Mouse (Mus musculus): ENCODE data around the gene Mmachc. TPM values are rescaled to one million over a fixed set of nuclear protein-coding genes. Genes with fewer than 3 reads are reported as not detected.
"Not testable (repeated sequence)": the region's sequence is repeated elsewhere in the genome, so short reads cannot be mapped to it uniquely, and the experiment has no call there.

Gene Mmachc
- total RNA-seq, 2 experiments from 2014 or later = 16.4 to 20.8 TPM

- no peak for DNase-seq (ENCODE audit: low spot score in 2 of 2)
- TF ChIP-seq CTCF (conservative IDR thresholded peaks at IDR 0.05) = no peak
- Histone ChIP-seq H3K27ac (peak overlapping the region; percentile 92), H3K4me3 (no peak overlapping the region)
These were observed 23.5 kb downstream of the Mmachc start for GRCm38 (mm10) chr4:116684665-116685064.

GRCm38 (mm10) chr4:116683957-116684356, 24.2 kb downstream of the Mmachc start:
- no peak for DNase-seq (ENCODE audit: low spot score in 2 of 2)

GRCm38 (mm10) chr4:116680521-116680920, 27.7 kb downstream of the Mmachc start:
- DNase-seq (ENCODE audit: low spot score in 2 of 2); H3K4me3 ChIP-seq: not testable (repeated sequence)

More at GRCm38 (mm10) chr4:116683957-116684356, 24.2 kb downstream of the Mmachc start:
- no peak for TF ChIP-seq CTCF (conservative IDR thresholded peaks at IDR 0.05)
- Histone ChIP-seq H3K4me3 (no peak overlapping the region), H3K27ac (no peak overlapping the region)

GRCm38 (mm10) chr4:116679141-116679540, 29.1 kb downstream of the Mmachc start:
- no peak for TF ChIP-seq CTCF (conservative IDR thresholded peaks at IDR 0.05)
- no peak for DNase-seq (ENCODE audit: low spot score in 2 of 2)
- Histone ChIP-seq H3K27ac (no peak overlapping the region), H3K4me3 (no peak overlapping the region)

More at GRCm38 (mm10) chr4:116680521-116680920, 27.7 kb downstream of the Mmachc start:
- H3K27ac ChIP-seq = not testable (repeated sequence)

- TF ChIP-seq CTCF (conservative IDR thresholded peaks at IDR 0.05) = no peak
- DNase-seq (ENCODE audit: low spot score in 2 of 2) = no peak
- H3K4me3 ChIP-seq = no peak overlapping the region
- no peak overlapping the region for H3K27ac ChIP-seq
These were observed 30.4 kb downstream of the Mmachc start for GRCm38 (mm10) chr4:116677808-116678207.

GRCm38 (mm10) chr4:116676027-116676426, 32.2 kb downstream of the Mmachc start:
- Histone ChIP-seq H3K4me3 (no peak overlapping the region), H3K27ac (no peak overlapping the region)
- no peak for DNase-seq (ENCODE audit: low spot score in 2 of 2)
- no peak for TF ChIP-seq CTCF (conservative IDR thresholded peaks at IDR 0.05)

GRCm38 (mm10) chr4:116674761-116675160, 33.4 kb downstream of the Mmachc start:
- DNase-seq (ENCODE audit: low spot score in 2 of 2) = not testable (repeated sequence)

GRCm38 (mm10) chr4:116672785-116673184, 35.4 kb downstream of the Mmachc start:
- TF ChIP-seq CTCF (conservative IDR thresholded peaks at IDR 0.05) = no peak
- no peak overlapping the region for H3K27ac ChIP-seq
- no peak overlapping the region for H3K4me3 ChIP-seq
- DNase-seq (ENCODE audit: low spot score in 2 of 2) = no peak

More at GRCm38 (mm10) chr4:116674761-116675160, 33.4 kb downstream of the Mmachc start:
- H3K4me3 ChIP-seq, H3K27ac ChIP-seq: not testable (repeated sequence)

- Histone ChIP-seq H3K27ac (no peak overlapping the region), H3K4me3 (no peak overlapping the region)
- TF ChIP-seq CTCF (conservative IDR thresholded peaks at IDR 0.05) = peak; percentile 65
- DNase-seq (ENCODE audit: low spot score in 2 of 2) = no peak
These were observed 38.9 kb downstream of the Mmachc start for GRCm38 (mm10) chr4:116669291-116669690.

- TF ChIP-seq CTCF (conservative IDR thresholded peaks at IDR 0.05) = no peak
- Histone ChIP-seq H3K4me3 (no peak overlapping the region), H3K27ac (no peak overlapping the region)
- DNase-seq (ENCODE audit: low spot score in 2 of 2) = no peak
These were observed 40.1 kb downstream of the Mmachc start for GRCm38 (mm10) chr4:116668145-116668544.

- no peak overlapping the region for H3K4me3 ChIP-seq
- TF ChIP-seq CTCF (conservative IDR thresholded peaks at IDR 0.05) = no peak
- H3K27ac ChIP-seq = no peak overlapping the region
- DNase-seq (ENCODE audit: low spot score in 2 of 2) = no peak
These were observed 41.6 kb downstream of the Mmachc start for GRCm38 (mm10) chr4:116666625-116667024.

- H3K4me3 ChIP-seq = no peak overlapping the region
- H3K27ac ChIP-seq = no peak overlapping the region
- no peak for DNase-seq (ENCODE audit: low spot score in 2 of 2)
- 0 out of 2 replicates have a peak, but pooled peaks have one; percentile 13 for TF ChIP-seq CTCF (conservative IDR thresholded peaks at IDR 0.05)
These were observed 46.2 kb downstream of the Mmachc start for GRCm38 (mm10) chr4:116661998-116662397.

- Histone ChIP-seq H3K4me3 (no peak overlapping the region), H3K27ac (no peak overlapping the region)
- TF ChIP-seq CTCF (conservative IDR thresholded peaks at IDR 0.05) = no peak
- no peak for DNase-seq (ENCODE audit: low spot score in 2 of 2)
These were observed 47.4 kb downstream of the Mmachc start for GRCm38 (mm10) chr4:116660829-116661228.

GRCm38 (mm10) chr4:116659916-116660315, 48.3 kb downstream of the Mmachc start:
- not testable (repeated sequence) for H3K27ac ChIP-seq; DNase-seq (ENCODE audit: low spot score in 2 of 2); H3K4me3 ChIP-seq

- TF ChIP-seq CTCF (conservative IDR thresholded peaks at IDR 0.05) = no peak
- Histone ChIP-seq H3K4me3 (no peak overlapping the region), H3K27ac (no peak overlapping the region)
- DNase-seq (ENCODE audit: low spot score in 2 of 2) = no peak
These were observed 48.7 kb downstream of the Mmachc start for GRCm38 (mm10) chr4:116659474-116659873.
